Mouse (Mus musculus): Measurements from ENCODE around the gene Rps6ka1. TPM values are rescaled to one million over a fixed set of nuclear protein-coding genes. Genes with fewer than 3 reads are reported as not detected.

Rps6ka1 gene
- polyA plus RNA-seq, 1 experiment from 2014 or later, result 38.8 TPM

DNA sequence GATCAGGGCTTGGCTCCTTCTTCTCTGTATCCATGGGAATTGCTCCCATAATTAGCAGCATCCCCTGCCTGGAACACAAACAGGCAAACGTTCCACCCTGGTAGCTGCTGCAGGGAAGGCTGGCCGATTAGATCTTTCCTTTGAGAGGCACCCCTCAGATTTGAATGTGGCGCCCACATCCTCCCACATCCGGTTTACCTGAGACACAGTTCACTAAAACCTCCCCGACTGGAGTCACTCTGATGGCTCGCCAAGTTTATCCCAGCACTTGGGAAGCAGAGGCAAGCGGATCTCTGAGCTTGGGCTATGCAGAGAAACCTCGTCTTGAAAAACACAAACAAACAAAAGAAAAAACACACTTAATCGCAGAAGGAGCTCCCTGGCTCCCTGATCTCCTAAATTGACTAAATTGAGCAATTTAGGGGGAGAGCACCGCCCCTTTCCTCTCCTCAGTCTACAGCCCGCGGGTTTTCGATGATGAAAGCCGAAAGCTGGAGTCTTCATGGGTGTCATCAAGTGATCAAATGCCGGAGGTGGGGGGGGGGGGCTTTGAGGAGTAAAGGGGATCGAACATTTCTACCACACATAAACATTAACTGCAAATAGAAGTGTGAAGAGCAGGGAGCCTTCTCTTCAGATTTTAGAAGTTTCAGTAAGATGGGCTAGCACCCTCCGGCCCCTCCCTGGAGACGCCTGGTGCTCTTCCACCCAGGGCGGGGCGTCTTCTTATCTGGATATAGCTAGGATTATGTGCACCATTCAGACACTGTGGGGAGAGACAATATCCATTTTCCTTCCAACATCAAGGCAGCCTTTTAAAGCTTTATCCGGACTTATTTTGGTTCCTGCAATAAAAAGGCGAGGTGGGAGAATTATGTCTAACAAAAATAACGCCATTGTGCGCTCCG is 59.5 kb downstream of the Rps6ka1 start:
- peak; percentile 70 for DNase-seq (ENCODE audit: low spot score)

- DNase-seq (ENCODE audit: low spot score), result no peak
These were observed 60.2 kb downstream of the Rps6ka1 start for GRCm38 (mm10) chr4:133827354-133827753.

DNA sequence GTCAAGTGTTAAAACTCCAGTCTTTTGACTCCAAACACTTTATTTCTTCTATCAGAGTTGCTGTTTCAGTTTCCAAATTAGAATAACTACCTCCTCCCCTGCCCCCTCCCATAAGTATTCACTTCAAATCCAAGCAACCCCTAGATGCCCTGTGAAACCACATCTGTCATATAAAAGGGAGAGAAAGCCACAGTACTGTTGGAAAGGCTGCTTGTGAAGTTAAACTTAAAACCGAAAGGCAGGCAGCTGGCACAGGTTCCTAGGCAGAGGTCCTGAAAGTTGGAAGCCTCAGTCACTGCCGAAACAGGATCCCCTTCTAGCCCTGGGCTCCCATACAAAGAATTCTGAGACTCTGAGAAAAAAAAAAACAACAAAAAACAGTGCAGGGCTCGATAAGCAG is 61.9 kb downstream of the Rps6ka1 start:
- peak; percentile 31 for DNase-seq (ENCODE audit: low spot score)

- DNase-seq (ENCODE audit: low spot score), result no peak
These were observed 66.6 kb downstream of the Rps6ka1 start for GRCm38 (mm10) chr4:133820806-133821560.

DNA sequence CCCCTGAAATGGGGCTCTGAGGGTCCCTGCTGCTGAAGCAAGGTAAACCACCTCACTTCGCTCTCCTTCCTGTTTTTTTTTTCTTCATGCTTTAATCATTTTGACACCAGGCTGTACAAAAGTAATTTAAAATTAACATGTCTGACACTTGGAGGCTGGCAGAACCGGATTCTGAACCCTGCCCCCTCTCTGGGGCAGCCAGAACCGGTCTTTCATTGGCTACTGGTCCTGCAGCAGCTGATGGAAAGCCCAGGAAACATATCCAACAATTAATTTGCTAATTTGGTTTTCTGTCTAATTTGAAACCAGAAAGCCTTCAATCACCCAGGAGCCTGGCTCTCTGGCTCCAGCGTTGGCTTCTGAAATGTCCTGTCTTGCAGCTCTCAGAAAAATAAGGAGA is 67.4 kb downstream of the Rps6ka1 start:
- no peak for DNase-seq (ENCODE audit: low spot score)

DNA sequence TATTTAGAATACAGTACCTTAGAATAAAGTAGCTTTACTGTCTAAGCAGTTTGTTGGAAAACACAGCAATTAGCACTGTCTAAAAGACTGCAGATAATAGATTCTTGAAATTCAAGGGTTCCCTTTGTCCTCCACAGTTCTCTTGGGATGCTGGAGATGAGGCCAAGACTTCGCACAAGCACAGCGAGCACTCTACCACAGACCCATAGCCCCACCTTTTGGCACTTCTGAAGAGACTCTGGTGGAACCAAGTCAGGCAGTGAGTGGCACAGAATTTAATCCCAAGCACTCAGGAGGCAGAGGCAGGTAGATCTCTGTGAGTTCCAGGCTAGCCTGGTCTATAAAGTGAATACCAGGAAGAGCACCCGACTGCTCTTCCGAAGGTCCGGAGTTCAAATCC is 70.2 kb downstream of the Rps6ka1 start:
- no peak for DNase-seq (ENCODE audit: low spot score)

GRCm38 (mm10) chr4:133816504-133816875 is 71.1 kb downstream of the Rps6ka1 start:
- no peak for DNase-seq (ENCODE audit: low spot score)

DNA sequence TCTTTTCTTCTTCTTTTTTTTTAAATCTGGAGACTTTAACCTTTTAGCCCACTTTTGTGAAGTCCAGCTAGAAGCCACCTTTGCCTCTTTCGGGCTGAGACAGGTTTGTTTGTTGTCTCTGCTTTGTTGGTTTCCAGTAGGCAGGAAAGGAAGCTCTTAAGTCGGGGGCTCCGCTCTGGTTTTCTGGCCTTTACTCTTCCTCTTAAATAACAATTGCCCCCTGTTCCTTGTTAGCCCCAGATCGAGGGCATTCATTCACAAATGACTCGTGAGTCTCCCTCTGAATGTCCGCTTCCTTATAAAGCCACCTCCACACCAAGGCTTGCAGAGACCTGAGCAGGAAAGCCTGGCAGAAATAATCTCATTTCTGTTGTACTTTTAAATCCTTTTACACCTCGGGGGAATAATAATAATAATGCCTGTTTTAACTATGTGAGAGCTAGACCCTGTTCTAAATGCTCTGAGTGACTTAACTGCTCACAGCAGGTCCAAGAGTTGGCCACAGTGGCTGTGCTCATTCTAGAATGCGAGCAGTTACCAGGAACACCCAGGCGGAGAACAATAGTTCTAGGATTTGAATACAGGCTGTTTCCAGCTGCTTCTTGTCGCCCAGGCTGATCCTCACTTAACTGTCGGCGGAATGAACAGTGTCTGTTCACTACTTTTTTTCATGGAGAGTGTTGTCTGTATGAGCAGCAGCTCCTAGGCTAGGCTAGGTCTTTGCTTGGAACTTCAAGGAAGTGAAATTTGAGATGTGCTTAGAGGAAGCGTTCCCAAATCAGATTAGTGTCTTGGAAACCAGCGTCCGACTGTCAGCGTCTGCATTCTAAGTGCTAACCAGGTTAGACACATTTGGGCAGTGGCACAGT is 71.7 kb downstream of the Rps6ka1 start:
- DNase-seq (ENCODE audit: low spot score), result peak; percentile 32

GRCm38 (mm10) chr4:133814804-133815515 is 72.6 kb downstream of the Rps6ka1 start:
- DNase-seq (ENCODE audit: low spot score), result peak; percentile 29

DNA sequence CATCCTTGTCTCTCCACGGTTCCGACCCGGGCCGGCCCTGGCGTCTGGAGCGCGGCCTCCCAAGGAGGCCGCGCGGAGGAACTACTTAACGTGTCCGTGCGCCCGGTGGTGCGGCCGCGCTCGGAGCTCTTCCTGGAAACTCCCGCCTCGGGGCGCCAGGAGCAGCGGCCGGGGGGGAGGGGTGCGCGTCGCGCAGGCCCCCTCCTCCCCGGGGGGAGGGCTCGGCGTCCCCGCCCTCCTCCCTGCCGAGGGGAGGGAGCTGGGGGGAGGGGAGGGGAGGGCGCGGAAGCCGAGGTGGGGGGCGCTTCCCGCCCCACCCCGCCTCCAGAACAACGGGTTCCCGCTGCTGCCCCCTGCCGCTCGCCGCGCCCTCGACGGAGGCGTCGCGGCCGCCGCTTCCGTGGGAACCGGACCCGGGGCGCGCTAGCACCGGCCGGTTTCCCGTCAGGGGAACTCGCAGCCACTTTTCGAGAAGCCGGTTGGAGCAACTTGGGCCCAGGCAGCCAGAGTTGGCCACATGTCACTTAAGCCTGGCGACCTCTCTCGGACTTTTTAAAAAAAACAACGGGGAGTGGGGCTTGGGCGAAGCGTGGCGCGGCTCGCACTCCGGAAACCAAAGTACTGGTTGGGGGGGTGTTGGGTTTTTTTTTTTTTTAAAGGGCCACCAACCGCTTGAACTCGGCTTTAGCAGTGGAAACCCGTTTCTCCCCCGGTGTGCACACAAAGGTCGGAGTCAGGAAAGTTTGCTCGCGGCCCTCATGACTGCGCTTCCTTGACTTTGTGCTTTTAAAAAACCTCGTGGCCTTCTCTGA is 73.4 kb downstream of the Rps6ka1 start:
- peak; percentile 98 for DNase-seq (ENCODE audit: low spot score)

- DNase-seq (ENCODE audit: low spot score), result peak; percentile 97
These were observed 74.2 kb downstream of the Rps6ka1 start for GRCm38 (mm10) chr4:133813174-133813991.

DNA sequence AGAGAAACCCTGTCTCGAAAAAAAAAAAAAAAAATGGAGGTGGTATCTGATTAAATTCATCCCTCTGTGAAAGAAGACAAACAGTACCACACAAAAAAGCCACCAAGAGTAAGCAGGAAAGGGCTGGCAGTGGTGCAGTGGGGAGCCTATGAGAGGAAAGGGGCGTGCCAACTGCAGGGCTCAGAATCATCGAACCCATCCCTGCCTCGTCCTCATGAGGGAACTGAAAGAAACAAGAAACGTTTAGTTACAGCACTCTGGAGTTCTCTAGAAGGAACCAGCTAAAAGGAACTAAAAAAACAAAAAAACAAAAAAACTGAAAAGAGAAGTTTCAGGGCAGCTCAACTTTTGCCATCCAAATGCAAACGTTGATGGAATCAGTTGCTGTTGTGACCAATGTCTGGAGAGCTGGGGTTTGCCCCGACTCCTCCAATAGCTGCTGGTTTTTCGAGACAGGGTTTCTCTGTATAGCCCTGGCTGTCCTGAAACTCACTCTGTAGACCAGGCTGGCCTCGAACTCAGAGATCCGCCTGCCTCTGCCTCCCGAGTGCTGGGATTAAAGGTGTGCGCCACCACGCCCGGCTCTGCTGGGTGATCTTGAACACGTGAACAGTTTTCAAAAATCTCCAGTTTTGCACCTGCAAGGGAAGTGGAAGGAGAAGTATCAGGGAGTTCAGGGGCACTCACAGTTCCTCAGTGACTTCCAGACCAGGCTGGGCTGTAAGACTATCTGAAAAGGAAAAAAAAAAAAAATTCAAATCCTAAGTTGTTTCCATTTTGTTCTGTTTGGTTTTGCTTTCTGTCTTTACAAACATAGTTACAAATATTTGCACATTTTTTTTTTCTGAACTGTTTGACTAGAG is 83.0 kb downstream of the Rps6ka1 start:
- peak; percentile 44 for DNase-seq (ENCODE audit: low spot score)

DNA sequence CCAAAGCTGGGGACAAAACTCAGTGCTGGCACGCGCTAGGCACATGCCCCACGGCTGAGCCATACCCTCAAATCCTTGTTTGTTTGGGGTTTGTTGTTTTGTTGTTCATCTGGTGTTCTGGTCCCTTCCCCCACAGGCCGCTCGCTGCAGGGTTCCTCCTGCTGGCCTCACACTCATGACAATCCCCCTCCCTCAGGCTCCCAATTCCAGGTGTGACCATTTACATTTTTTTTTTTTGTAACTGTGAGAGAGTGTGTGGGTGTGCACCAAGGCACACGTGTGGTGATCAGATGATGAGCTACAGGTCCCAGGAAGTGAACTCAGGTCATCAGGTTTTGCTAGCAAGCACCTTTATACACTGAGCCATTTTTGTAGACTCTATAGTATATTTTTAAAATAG is 87.0 kb downstream of the Rps6ka1 start:
- no peak for DNase-seq (ENCODE audit: low spot score)

Other genes with a start within 250 kb of the Rps6ka1 start
- gene Zdhhc18, start 237.6 kb downstream of the Rps6ka1 start, polyA plus RNA-seq (2015; fragmentation: Nextera tagmentation; extraction: Ambion mirVana), result 6.7 and 10.5 TPM in 2 replicates
- 18.6 and 19.4 TPM in 2 replicates for gene Pigv, start 215.2 kb downstream of the Rps6ka1 start, polyA plus RNA-seq (2015; fragmentation: Nextera tagmentation; extraction: Ambion mirVana)
- gene Arid1a, start 131.0 kb downstream of the Rps6ka1 start, polyA plus RNA-seq (2015; fragmentation: Nextera tagmentation; extraction: Ambion mirVana), result 25.3 and 36.5 TPM in 2 replicates
- gene Hmgn2, start 80.9 kb upstream of the Rps6ka1 start, polyA plus RNA-seq (2015; fragmentation: Nextera tagmentation; extraction: Ambion mirVana), result 2,843 and 2,903 TPM in 2 replicates
- gene Dhdds, start 113.1 kb upstream of the Rps6ka1 start, polyA plus RNA-seq (2015; fragmentation: Nextera tagmentation; extraction: Ambion mirVana), result 26.2 and 29.8 TPM in 2 replicates
- 0.04 and 0.13 TPM in 2 replicates for gene Lin28a, start 131.0 kb upstream of the Rps6ka1 start, polyA plus RNA-seq (2015; fragmentation: Nextera tagmentation; extraction: Ambion mirVana)
- gene Zfp683, start 166.0 kb upstream of the Rps6ka1 start, polyA plus RNA-seq (2015; fragmentation: Nextera tagmentation; extraction: Ambion mirVana), result 0.57 and 0.60 TPM in 2 replicates
- gene Crybg2, start 173.0 kb upstream of the Rps6ka1 start, polyA plus RNA-seq (2015; fragmentation: Nextera tagmentation; extraction: Ambion mirVana), result 6.1 and 6.4 TPM in 2 replicates
- gene Cd52, start 207.3 kb upstream of the Rps6ka1 start, polyA plus RNA-seq (2015; fragmentation: Nextera tagmentation; extraction: Ambion mirVana), result 1,124 and 1,206 TPM in 2 replicates
- gene Ubxn11, start 214.8 kb upstream of the Rps6ka1 start, polyA plus RNA-seq (2015; fragmentation: Nextera tagmentation; extraction: Ambion mirVana), result 15.1 and 15.2 TPM in 2 replicates
- 1,143 and 1,161 TPM in 2 replicates for gene Sh3bgrl3, start 241.0 kb upstream of the Rps6ka1 start, polyA plus RNA-seq (2015; fragmentation: Nextera tagmentation; extraction: Ambion mirVana)